ENCODE assay signal across 9 mouse cellular contexts in genomic region chrX:142526953-142527352, GRCm38 (mm10).
DNase-seq lines count a peak whose midpoint lies in the region; ATAC-seq and TF ChIP-seq lines count a peak whose summit lies in the region.
"Had no signal": no experiment of that assay in that cellular context is flagged by ENCODE, and none has a peak within 500 bp of the region (broad histone marks: within the 10 kb centered on the region; RNA-seq: fewer than 3 reads in every experiment).

No protein-coding gene starts in this region.

- H3K27ac ChIP-seq in heart, adult 2 months = no peak overlapping the region
- H3K27ac ChIP-seq in heart, embryonic 10.5 days = no peak overlapping the region
- H3K27ac ChIP-seq in midbrain, embryonic 14.5 days (replicated peaks; ENCODE audit: low read depth, low read length) = no peak overlapping the region
- H3K27ac ChIP-seq in midbrain, embryonic 11.5 days (ENCODE audit: low read depth, low read length) = no peak overlapping the region
- H3K27ac ChIP-seq: limb, embryonic 15.5 days had no signal

- WGBS in heart, adult 2 months = 22% methylated on average over 1 of the region's 1 CpGs
- 32% methylated on average over 1 of the region's 1 CpGs for WGBS in heart, embryonic 10.5 days
- WGBS in midbrain, embryonic 14.5 days = 25% methylated on average over 1 of the region's 1 CpGs
- 32% methylated on average over 1 of the region's 1 CpGs for WGBS in midbrain, embryonic 11.5 days

- no peak for TF ChIP-seq POLR2A in heart, adult 2 months (IDR thresholded peaks at IDR 0.05; ENCODE audit: insufficient read depth, low read depth, low read length)

- no peaks in the 10 kb centered on the region for H3K27me3 ChIP-seq in heart, adult 2 months (ENCODE audit: control insufficient read depth, insufficient read depth, low read length)
- H3K27me3 ChIP-seq in heart, embryonic 10.5 days (ENCODE audit: insufficient read depth, poor library complexity, severe bottlenecking) = no peaks in the 10 kb centered on the region
- no peaks in the 10 kb centered on the region for H3K27me3 ChIP-seq in midbrain, embryonic 14.5 days (ENCODE audit: control insufficient read depth, insufficient read depth, low read length)
- H3K27me3 ChIP-seq in midbrain, embryonic 11.5 days (ENCODE audit: control insufficient read depth, insufficient read depth, low read length) = no peaks in the 10 kb centered on the region; the same call in 1 of the 2 replicates
- H3K27me3 ChIP-seq: limb, embryonic 15.5 days had no signal

- H3K79me2 ChIP-seq in heart, adult 2 months (replicated peaks; ENCODE audit: control insufficient read depth, insufficient read depth, low read length) = no peaks in the 10 kb centered on the region

- H3K36me3 ChIP-seq in heart, adult 2 months (ENCODE audit: control insufficient read depth, insufficient read depth, low read length) = no peaks in the 10 kb centered on the region
- H3K36me3 ChIP-seq in heart, embryonic 10.5 days = no peaks in the 10 kb centered on the region
- H3K36me3 ChIP-seq in midbrain, embryonic 14.5 days (ENCODE audit: control insufficient read depth, insufficient read depth, low read length) = no peaks in the 10 kb centered on the region
- H3K36me3 ChIP-seq in midbrain, embryonic 11.5 days (ENCODE audit: control insufficient read depth, insufficient read depth, low read length) = no peaks in the 10 kb centered on the region
- H3K36me3 ChIP-seq: limb, embryonic 15.5 days had no signal

- no peak overlapping the region for H3K4me2 ChIP-seq in midbrain, embryonic 14.5 days (ENCODE audit: low read length)
- H3K4me2 ChIP-seq in midbrain, embryonic 11.5 days = no peak overlapping the region
- H3K4me2 ChIP-seq: limb, embryonic 15.5 days had no signal

- no peak overlapping the region for H3K9ac ChIP-seq in heart, adult 2 months (ENCODE audit: low read depth, low read length)
- no peak overlapping the region for H3K9ac ChIP-seq in midbrain, embryonic 14.5 days (replicated peaks; ENCODE audit: low read length)
- H3K9ac ChIP-seq in midbrain, embryonic 11.5 days (ENCODE audit: low read length) = no peak overlapping the region
- H3K9ac ChIP-seq: limb, embryonic 15.5 days had no signal

- no peaks in the 10 kb centered on the region for H3K4me1 ChIP-seq in heart, adult 2 months (ENCODE audit: control insufficient read depth, insufficient read depth, low read length)
- H3K4me1 ChIP-seq in heart, embryonic 10.5 days = no peaks in the 10 kb centered on the region
- H3K4me1 ChIP-seq in midbrain, embryonic 14.5 days (ENCODE audit: control insufficient read depth, insufficient read depth, low read length) = no peaks in the 10 kb centered on the region
- H3K4me1 ChIP-seq in midbrain, embryonic 11.5 days (ENCODE audit: control insufficient read depth, insufficient read depth, low read length) = no peaks in the 10 kb centered on the region
- H3K4me1 ChIP-seq: limb, embryonic 15.5 days had no signal

- TF ChIP-seq EP300 in heart, adult 2 months (IDR thresholded peaks at IDR 0.05; ENCODE audit: insufficient read depth, low read depth, low read length) = no peak

- DNase-seq in heart, adult 2 months = no peak
- no peak for DNase-seq in heart, embryonic 10.5 days (ENCODE audit: low spot score)
- peak; percentile 14 for DNase-seq in midbrain, embryonic 14.5 days
- DNase-seq in midbrain, embryonic 11.5 days (ENCODE audit: low spot score, missing footprints) = no peak
- DNase-seq in adrenal gland, postnatal 25 days = peak; percentile 22
- DNase-seq in lung, postnatal 25 days (ENCODE audit: low spot score) = peak; percentile 53
- no peak for DNase-seq in cerebellum, postnatal 4 days (ENCODE audit: low spot score in 2 of 2)
- DNase-seq in urinary bladder, postnatal 10 days (ENCODE audit: low spot score) = no peak

- H3K4me3 ChIP-seq in heart, adult 2 months = no peak overlapping the region
- no peak overlapping the region for H3K4me3 ChIP-seq in heart, embryonic 10.5 days
- H3K4me3 ChIP-seq in midbrain, embryonic 14.5 days (replicated peaks; ENCODE audit: low read depth, low read length) = no peak overlapping the region
- no peak overlapping the region for H3K4me3 ChIP-seq in midbrain, embryonic 11.5 days (ENCODE audit: low read depth, low read length)
- H3K4me3 ChIP-seq: limb, embryonic 15.5 days had no signal

- TF ChIP-seq CTCF in heart, adult 2 months (IDR thresholded peaks at IDR 0.05) = peak; percentile 66

- no peak for ATAC-seq in midbrain, embryonic 14.5 days (ENCODE audit: low FRiP score, low TSS enrichment)
- no peak for ATAC-seq in midbrain, embryonic 11.5 days (ENCODE audit: low FRiP score)

- no peaks in the 10 kb centered on the region for H3K9me3 ChIP-seq in heart, embryonic 10.5 days
- H3K9me3 ChIP-seq in midbrain, embryonic 14.5 days (ENCODE audit: control insufficient read depth, low read length) = no peaks in the 10 kb centered on the region
- H3K9me3 ChIP-seq in midbrain, embryonic 11.5 days (ENCODE audit: control insufficient read depth, low read length) = no peaks in the 10 kb centered on the region
- H3K9me3 ChIP-seq: limb, embryonic 15.5 days had no signal

- intact Hi-C loops in heart, adult 2 months (cut with DNase I) = loop anchor here (2.0 kb wide), 1 partner anchor 154 kb away; no protein-coding TSS in a partner anchor

Comparison
In these comparisons a context has a peak if more than half of its experiments do, and no peak if none do; other contexts are left out.
1. DNase-seq: peak in midbrain, embryonic 14.5 days (single experiment), adrenal gland, postnatal 25 days (single experiment) and lung, postnatal 25 days (single experiment); none in heart, adult 2 months (0 of 2), heart, embryonic 10.5 days (single experiment), midbrain, embryonic 11.5 days (single experiment), cerebellum, postnatal 4 days (0 of 2) and urinary bladder, postnatal 10 days (single experiment).